ENCODE assay signal across 16 mouse cellular contexts in the genomic region with DNA sequence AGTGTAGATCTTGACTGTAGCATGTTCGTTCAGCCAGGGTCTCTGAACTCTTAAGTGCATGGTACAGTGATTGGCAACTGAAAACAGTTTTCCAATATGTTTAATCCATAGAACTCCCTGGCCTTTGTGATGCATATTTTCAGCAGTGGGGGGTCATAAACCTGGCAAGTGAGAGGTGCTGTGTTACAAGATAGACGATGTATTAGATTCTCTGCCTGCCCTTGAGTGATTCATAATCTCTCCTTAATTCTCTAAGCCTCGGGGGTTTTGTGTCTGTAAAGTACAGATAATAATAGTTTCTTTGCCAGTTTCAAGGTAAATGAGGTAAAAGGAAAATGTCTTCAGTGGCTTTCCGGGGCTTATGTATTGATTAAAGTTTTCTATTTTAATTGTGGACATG.
"Had no signal": no experiment of that assay in that cellular context is flagged by ENCODE, and none has a peak within 500 bp of the region (broad histone marks: within the 10 kb centered on the region; RNA-seq: fewer than 3 reads in every experiment).

No protein-coding gene starts in this region.

- H3K9me3 ChIP-seq: limb, embryonic 10.5 days; limb, embryonic 13.5 days; liver, embryonic 12.5 days; liver, embryonic 15.5 days; lung, embryonic 15.5 days; midbrain, embryonic 12.5 days had no signal

- H3K9ac ChIP-seq: limb, embryonic 13.5 days; liver, embryonic 12.5 days; liver, embryonic 15.5 days; lung, embryonic 15.5 days; midbrain, embryonic 12.5 days had no signal

- DNase-seq: kidney, adult 18-20 months; kidney, postnatal 14 days; kidney, postnatal 4 days; liver; lung, adult 18-20 months; lung, postnatal 14 days; lung, postnatal 4 days; thymus, adult 18-20 months; thymus, postnatal 36 days had no signal

- H3K36me3 ChIP-seq: limb, embryonic 10.5 days; limb, embryonic 13.5 days; liver, embryonic 12.5 days; liver, embryonic 15.5 days; lung, embryonic 15.5 days; midbrain, embryonic 12.5 days had no signal

- H3K4me3 ChIP-seq: limb, embryonic 10.5 days; limb, embryonic 13.5 days; liver, embryonic 12.5 days; liver, embryonic 15.5 days; lung, embryonic 15.5 days; midbrain, embryonic 12.5 days had no signal

- ATAC-seq: intestine, embryonic 16.5 days; liver, embryonic 12.5 days had no signal

- H3K27ac ChIP-seq: limb, embryonic 10.5 days; limb, embryonic 13.5 days; liver, embryonic 12.5 days; liver, embryonic 15.5 days; lung, embryonic 15.5 days; midbrain, embryonic 12.5 days had no signal

- H3K27me3 ChIP-seq: limb, embryonic 13.5 days; liver, embryonic 12.5 days; liver, embryonic 15.5 days; lung, embryonic 15.5 days; midbrain, embryonic 12.5 days had no signal

- H3K4me1 ChIP-seq: limb, embryonic 10.5 days; limb, embryonic 13.5 days; liver, embryonic 15.5 days; lung, embryonic 15.5 days had no signal

- H3K4me2 ChIP-seq: limb, embryonic 13.5 days; liver, embryonic 12.5 days; liver, embryonic 15.5 days; lung, embryonic 15.5 days; midbrain, embryonic 12.5 days had no signal
